In the genomic region with DNA sequence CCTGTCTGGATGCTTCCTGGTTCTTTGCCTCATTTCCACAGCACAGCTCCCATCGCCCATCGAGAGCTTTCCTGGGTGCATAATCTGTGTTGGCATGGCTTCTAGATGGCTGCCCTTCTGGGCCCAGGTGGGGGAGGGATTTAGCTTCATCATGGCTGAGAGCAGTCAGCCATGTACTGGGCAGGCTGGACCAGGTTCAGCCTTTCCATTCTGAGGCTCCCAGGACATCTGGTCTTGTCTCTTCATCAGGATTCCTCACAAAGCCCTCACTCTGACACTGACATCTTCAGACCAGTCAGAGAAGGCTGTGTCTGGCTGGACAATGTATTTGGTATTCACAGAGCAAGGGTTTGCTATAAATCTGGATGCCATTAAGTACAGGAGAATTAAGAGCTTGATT, we compare ENCODE assay signal across 16 mouse cellular contexts. TPM values are rescaled to one million over a fixed set of nuclear protein-coding genes. Genes with fewer than 3 reads are reported as not detected.
"Had no signal": no experiment of that assay in that cellular context is flagged by ENCODE, and none has a peak within 500 bp of the region (broad histone marks: within the 10 kb centered on the region; RNA-seq: fewer than 3 reads in every experiment).

No protein-coding gene starts in this region.

- H3K9ac ChIP-seq: liver, embryonic 14.5 days had no signal

- DNase-seq: kidney, adult 18-20 months; kidney, postnatal 10 days; kidney, postnatal 4 days; liver; lung, adult 18-20 months; midbrain, embryonic 14.5 days; retina, postnatal 1 day; right cerebral cortex, postnatal 4 days; spleen, adult 18-20 months; thymus, adult 18-20 months; thymus, postnatal 14 days had no signal

- H3K27ac ChIP-seq: layer of hippocampus, adult 2 months; liver, embryonic 14.5 days had no signal

- H3K4me3 ChIP-seq: layer of hippocampus, adult 2 months had no signal

RNA-seq across cellular contexts. Expression of a gene that starts 11.4 kb away (rescaled TPM):
- total RNA-seq: layer of hippocampus, adult 2 months; layer of hippocampus, postnatal 10 days; megakaryocyte-erythroid progenitor cell, adult 5-6 weeks had no signal
- polyA plus RNA-seq: midbrain, embryonic 14.5 days; neural tube, embryonic 14.5 days had no signal
